Mouse (Mus musculus) right cerebral cortex, adult 18-20 months (tissue): ENCODE data around the gene Slco3a1.

Experiments used
- DNase-seq: peaks from one replicate; pipeline ENCODE4 v3.0.0; 2022; ENCODE audit warnings: mixed read lengths

The Slco3a1 gene

DNA sequence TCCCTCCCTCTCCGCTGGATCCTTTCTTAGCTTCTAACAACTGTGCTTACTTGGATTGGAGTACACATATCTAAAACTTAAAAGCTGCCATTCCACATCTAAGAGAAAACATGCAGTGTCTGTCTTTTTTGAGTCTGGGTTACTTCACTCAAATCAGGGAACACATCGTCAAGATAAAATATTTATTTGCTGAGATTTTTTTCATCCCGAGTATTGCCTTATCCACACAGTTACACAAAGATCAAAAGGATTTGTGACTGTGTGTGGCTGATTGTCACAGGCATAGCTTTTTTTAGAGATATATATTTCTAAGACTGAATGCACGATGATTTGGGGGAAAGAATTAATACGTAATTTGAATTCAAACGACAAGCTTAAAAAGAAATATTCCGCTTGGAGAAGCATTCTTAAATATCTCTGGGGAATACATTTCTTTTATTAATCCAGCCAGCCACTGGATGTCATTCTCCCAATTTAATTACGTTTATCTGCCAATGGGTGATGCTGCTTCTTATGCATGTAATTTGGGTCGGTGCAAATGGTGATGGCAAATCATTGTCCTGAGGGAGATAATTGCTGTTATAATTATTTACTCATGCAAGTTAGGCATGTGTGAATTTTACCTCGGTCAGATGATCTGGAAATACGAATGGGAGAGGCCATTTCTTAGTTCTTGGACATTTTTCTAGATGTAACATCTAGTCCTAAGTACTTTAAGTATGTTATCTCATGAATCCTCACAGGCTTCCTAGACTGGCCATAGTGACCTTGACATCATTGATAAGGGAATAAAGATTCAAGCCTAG lies 285.1 kb downstream of the Slco3a1 start:
- no peak for DNase-seq

DNA sequence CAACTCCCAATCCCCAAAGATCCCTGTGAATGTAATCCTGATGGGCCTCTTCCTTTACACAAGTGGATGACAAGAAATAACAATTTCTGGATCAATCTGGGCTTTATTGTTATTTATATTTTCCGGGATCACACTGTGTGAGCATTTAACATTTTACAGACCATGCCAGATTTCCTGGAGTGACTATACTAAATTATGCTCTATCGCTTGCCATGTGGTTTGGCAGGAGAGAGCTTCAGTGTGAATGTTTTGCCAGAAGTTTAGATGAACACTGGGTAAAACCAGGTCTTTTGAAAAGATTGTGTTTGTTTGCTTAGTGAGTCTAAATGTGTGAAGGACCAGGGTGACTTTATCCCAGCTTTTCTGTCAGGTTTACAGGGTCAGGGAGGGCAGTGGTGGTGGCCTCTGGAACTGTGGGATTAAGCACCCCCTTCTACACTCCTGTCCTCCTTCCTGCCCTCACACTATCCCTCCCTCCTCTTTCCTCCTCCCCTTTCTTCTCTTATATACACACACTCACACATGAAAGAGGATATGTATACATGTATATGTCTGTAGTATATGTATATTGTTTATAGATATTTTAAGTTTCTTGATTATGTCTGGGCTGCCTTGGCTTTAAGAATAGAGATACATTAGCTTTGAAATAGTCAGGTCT lies 287.9 kb downstream of the Slco3a1 start:
- no peak for DNase-seq

DNA sequence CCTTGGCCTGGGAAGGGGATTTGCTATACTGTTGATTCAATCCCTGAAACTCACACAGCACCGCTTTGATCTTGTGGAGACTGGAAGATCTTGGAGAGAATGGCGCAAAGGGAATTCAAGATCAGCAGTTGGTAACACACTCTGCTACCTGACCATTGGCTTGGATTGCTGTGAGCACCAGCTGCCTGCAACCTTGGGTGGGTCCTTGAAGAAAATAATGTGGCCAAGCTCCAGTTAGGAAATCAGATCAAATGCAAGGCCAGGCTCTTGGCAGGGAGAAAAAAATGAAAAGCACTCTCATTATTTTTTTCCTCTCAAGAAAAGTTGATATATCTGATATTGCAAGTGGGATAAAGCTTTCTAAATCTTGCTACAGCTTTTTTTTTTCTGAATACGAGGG lies 298.3 kb downstream of the Slco3a1 start:
- DNase-seq, result no peak

DNA sequence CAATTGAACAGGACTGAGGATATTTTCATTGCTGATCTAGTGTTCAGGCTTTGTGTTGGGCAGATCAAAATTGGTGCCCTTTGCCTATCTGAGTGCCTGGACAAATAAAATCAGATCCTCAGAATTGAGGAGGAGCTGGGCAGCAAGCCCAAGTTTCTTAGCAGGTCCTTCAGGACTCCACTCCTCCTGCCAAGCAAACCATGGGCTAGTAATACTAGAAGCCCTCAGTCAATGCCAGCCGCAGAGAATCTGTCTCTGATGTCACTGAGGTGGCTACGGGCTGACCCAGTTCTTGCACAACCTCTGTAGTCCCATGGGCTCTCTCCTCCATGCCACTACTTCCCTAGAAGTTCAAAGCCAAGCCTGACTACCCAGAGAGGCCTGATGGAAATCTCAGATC lies 302.5 kb downstream of the Slco3a1 start:
- no peak for DNase-seq

DNA sequence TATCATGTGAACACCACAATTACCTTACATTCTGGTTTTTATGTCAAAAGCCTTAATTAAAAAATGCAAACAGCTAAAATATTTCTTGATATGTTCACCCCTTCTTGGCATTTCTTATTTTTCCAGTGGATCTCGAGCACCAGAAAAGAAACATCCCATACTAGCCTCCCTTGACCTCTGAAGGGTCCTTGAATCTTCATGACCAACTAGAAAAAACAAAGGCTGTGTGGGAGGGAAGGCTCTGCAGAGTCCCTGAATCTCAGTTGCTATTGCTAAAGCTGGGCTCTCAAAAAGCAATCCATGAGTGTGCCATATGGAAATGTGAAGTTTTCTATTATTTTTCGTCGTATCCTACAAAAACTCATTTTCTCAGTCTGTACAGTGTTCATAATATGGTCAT lies 313.3 kb downstream of the Slco3a1 start:
- DNase-seq, result no peak

DNA sequence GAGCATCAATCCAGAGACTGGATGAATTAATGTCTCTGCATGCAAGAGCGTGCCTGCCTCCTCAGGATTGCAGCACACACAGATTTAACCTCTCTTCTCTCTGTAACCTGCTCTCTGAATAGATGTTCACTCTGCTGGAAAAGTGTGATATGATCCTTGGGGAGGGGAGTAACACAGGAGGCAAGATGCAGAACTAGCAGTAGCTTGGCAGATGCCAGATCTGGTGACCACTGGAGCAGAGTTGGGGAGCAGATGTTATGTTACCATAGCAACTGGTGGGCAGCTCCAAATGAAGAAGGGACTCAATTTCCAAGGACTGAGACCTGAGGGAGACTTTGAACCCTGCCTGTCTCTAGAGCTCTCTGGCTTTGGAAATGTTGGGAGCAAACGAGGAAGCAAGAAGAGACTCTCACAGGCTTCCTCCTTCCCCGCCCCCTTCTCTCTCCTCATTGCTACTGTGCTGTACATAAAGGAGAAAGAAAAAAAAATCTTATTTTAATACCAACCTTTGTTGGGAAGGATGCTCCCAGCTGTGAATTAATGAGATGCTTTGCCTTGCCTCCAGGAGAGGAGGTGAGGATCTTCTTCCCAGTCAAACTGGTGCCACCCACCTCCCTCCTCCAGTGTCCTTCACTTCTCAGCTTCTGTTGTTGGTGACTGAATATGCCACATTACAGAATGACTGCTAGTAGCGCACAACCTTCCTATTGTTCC lies 314.0 kb downstream of the Slco3a1 start:
- peak; percentile 27 for DNase-seq
